Mouse (Mus musculus): ENCODE data around the gene Ptges.
"Not testable (repeated sequence)": the region's sequence is repeated elsewhere in the genome, so short reads cannot be mapped to it uniquely, and the experiment has no call there.

Ptges gene

DNA sequence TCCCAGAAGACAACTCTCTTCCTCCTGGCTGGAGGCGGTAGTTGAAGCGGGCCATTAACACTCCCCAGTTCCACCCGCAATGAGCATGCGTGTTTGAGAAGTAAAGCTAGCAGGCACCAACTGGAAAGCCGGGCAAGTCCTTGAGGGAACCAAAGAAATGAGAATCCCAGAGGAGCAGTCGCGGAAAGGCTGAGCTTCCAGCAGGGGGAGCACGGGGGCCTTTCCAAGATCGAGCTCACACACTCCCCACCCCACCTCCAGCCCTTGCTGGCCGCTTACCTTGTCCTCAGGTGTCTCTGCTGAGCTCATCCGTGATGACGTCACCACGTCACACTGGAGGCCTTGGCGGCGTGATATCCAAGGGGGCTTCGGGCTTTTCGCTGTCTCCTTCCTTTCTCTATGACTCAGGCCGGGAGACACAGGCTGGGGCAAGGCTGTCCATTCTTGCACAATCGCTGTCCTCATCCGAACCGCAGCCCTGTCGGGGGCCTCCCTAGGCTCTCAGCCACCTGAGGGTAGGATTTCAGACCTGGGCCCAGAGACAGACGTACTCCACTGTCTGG lies at the start of gene Ptges:
Gene Ptges, minus strand, starts transcription at position 381 of the 563 bp plus-strand sequence.
- in situ Hi-C loops (cut with MboI, MseI): loop anchor here (5.0 kb wide), 1 partner anchor 37 kb away; no protein-coding TSS in a partner anchor

- in situ Hi-C loops (cut with MboI, MseI): no loop called here
Observed at GRCm38 (mm10) chr2:30967352-30968327, 38.0 kb upstream of the Ptges start, which contains the start of gene Tor1a. TSS of gene Tor1a (minus strand) at chr2:30967933.

DNA sequence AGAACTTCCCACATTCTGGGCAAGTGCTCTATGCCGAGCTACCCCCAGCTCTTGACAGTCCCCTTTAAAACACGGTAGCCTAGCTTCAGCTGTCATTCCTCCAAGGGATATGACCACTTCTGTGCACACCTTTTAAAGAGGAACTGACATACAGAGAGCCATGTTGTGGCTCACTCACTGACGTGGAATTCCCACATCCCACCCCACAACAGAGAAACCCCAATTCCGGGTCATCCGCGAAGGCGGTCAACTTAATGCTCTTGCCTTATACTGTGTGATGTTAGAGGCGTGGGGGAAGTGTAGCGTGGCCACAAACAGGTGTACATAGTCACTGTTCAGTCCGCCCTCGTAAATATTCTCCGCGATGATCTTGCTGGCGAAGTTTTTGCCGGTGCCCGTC lies 37.2 kb upstream of the Ptges start:
- in situ Hi-C loops (cut with MboI, MseI): no loop called here

DNA sequence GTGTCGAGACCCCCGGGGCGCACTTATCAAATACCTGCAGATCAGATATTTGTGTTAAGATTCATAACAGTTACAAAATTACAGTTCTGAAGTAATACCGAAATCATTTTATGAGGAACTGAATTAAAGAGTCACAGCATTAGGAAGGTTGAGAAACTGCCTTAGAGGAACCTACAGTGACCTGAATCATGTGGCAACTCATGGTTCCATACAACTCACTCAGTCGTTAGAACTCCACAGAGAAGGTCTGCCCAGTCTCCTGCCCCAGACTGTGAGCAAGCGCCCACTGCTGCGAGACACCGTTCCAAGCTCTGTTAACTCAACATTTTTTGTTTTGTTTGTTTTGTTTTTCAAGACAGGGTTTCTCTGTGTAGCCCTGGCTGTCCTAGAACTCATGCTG lies 36.0 kb upstream of the Ptges start:
- in situ Hi-C loops (cut with MboI, MseI): no loop called here

DNA sequence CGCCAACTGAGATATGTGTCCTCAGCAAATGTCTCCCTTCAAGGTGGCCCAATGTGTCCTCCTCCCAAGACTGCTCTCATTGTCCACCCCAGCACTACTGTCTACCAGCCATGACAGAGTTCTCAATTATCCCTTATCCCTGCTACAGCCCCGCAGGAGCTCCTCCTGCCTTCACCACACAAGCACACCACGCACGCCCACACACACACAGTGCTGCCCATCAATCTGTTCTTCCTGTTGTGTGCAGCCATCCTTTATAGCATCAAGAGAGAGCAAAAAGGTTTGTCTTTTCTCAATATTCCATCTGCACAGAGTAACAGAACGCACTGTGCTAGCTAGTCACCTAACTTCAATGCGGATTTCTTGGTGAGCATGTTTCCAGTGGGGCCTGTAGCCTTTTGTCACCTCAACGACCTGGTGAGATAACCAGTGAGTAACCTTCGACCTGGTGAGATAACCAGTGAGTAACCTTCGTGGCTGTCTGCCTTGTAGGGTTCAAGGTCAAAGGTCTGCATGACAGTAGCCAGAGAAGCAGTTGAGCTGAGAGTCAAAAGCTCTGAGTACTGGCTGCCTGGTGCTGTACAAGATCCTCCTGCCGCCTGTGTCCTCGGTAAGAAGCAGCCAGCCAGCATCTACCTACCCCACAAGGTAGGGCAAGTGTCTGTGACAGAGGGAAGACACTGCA lies 33.0 kb upstream of the Ptges start:
- in situ Hi-C loops (cut with MboI, MseI): no loop called here

DNA sequence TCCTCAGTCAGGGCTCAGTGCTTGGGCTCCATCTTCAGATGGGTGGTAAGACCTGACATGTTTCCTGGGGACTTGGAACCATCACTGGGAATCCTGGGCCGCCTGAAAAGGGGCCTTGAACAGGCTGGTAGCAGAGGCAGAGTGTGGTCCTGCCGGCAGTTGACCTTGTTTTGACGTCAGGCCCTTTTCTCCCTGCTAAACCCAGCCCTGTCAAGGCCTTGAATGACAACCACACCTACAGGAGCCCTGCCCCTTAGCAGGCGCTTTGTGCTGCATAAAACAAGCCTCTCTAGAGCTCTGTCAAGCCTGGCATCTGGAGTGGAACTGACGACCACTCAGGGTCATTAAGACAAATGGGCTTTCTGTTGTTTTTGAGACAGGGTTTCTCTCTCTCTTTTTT lies 30.2 kb upstream of the Ptges start:
- in situ Hi-C loops (cut with MboI, MseI): no loop called here

DNA sequence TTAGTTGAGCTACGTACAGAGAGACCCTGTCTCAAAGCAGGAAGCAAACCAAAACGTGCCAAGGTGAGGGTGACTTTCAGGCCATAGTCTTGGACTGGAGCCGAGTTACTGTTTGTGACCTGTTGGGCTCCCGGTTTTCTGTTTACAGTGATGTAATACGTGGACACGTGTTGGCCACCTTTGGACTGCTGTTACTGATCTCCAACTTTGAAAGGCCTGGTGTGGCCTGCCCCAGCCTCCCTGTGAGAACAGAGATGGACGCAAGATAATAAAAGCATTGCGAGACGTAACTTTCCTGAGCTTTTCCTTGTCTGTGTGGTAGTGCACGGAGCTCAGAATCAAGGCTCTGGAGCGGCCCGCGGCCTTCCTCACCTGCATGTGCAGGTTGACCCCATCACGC lies 29.1 kb upstream of the Ptges start:
- in situ Hi-C loops (cut with MboI, MseI): no loop called here

- in situ Hi-C loops (cut with MboI, MseI): no loop called here
Observed at GRCm38 (mm10) chr2:30957511-30957910, 27.8 kb upstream of the Ptges start.

DNA sequence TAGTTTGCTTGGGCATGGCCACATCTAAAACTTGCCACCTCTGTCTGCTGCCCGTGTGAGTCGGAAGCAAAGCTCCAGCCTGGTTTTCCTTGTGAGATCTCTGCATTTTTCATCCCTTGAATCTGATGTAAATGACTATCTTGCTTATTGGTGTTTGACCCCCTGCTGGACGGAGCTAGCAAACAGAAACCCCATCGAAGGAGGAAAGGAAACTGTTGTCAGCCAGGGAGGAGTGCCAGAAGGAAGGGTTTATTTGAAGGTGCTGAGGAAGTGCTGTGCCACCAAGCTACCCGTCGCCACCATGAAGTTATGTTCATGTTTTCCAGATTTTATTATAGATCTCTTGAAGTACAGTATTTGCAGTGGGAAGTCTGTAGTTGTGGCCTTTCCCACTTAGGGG lies 25.1 kb upstream of the Ptges start:
- in situ Hi-C loops (cut with MboI, MseI): no loop called here

GRCm38 (mm10) chr2:30952824-30953490 lies 23.3 kb upstream of the Ptges start, which contains the start of gene Tor1b:
TSS of gene Tor1b (plus strand) at chr2:30952959.
- in situ Hi-C loops (cut with MboI, MseI): no loop called here

GRCm38 (mm10) chr2:30952457-30952823 lies 22.8 kb upstream of the Ptges start:
- in situ Hi-C loops (cut with MboI, MseI): no loop called here

- in situ Hi-C loops (cut with MboI, MseI): no loop called here
Observed at GRCm38 (mm10) chr2:30942603-30943011, 12.9 kb upstream of the Ptges start.

DNA sequence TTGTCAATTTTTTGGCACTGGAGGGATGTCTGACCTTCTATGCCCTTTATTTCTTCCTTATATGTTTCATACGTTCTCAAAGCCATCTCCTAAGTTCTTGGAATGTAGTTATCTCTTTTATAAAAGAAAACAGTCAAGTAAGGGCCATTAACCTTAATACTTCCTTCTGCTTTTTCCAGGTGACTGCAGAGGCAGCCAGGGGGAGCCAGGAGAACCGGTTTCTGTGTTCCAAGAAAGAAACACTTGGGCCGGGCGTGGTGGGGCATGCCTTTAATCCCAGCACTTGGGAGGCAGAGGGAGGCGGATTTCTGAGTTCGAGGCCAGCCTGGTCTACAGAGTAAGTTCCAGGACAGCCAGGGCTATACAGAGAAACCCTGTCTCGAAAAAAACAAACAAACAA lies 12.5 kb upstream of the Ptges start:
- in situ Hi-C loops (cut with MboI, MseI): not testable (repeated sequence)

GRCm38 (mm10) chr2:30941586-30941985 lies 11.9 kb upstream of the Ptges start:
- in situ Hi-C loops (cut with MboI, MseI): no loop called here

DNA sequence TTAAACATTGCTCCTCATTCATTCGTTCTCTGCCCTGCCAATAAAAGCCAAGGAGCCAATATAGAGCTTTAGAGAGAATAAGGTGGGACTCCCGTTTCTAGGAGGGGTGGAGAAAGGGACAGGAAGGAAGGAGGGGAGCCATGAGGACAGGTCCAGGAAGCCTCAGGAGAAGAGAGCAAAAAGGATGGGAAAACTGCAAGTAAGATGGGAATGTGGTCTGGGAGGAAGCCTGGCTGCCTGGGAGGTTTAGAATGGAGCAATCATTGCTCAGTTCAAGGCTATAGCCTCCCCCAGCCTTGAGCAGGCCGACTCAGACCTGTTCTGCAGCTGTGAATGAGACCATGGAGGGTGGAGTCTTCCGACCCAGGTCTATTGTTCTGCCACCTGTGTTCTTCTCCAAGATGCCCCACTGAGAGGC lies 8.9 kb upstream of the Ptges start:
- in situ Hi-C loops (cut with MboI, MseI): loop anchor here (5.0 kb wide), 1 partner anchor 111 kb away; no protein-coding TSS in a partner anchor

DNA sequence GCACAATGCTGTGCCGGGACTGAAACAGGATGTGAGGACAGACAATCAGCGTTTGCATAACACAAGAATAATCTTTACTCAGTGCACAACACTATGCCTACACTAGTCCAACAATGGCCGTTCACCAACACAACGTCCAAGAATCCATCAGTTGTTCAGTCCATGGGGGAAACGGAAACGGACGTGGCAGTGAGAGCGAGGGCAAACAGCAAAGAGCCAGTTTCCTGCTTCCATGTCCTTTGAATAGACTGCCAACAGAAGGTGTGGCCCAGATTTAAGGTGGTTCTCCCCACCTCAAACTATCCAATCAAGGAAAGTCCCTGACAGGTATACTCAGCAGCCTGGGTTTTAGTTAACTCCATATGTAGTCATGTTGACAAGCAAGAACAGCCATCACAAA lies 8.1 kb upstream of the Ptges start:
- in situ Hi-C loops (cut with MboI, MseI): loop anchor here (5.0 kb wide), 1 partner anchor 110 kb away; no protein-coding TSS in a partner anchor

- in situ Hi-C loops (cut with MboI, MseI): loop anchor here (5.0 kb wide), 1 partner anchor 110 kb away; no protein-coding TSS in a partner anchor
Observed at GRCm38 (mm10) chr2:30936808-30937207, 7.1 kb upstream of the Ptges start.

DNA sequence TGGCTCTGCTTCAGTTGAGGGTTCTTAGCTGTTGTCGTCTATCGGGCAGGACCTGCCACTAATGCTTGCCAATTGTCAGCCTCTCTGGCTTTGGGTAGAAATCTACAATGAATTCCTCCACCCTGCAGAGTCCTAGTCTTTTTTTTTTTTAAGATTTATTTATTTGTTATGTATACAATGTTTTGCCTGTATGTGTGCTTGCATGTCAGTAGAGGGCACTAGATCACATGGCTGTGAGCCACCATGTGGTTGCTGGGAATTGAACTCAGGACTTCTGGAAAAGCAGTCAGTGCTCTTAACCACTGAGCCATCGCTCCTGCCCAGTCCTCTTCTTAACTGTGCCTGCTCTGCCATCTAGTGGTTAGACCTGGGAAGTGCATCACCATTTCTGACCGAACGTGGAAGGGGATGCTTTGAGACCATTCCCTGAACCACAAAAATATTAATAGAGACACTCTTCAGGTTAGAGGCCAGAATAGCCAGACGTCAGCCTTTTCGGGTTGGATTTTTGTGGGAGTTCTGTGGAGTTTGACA lies 4.3 kb upstream of the Ptges start:
- in situ Hi-C loops (cut with MboI, MseI): loop anchor here (5.0 kb wide), 1 partner anchor 42 kb away; no protein-coding TSS in a partner anchor

GRCm38 (mm10) chr2:30933032-30933431 lies 3.4 kb upstream of the Ptges start:
- in situ Hi-C loops (cut with MboI, MseI): loop anchor here (5.0 kb wide), 1 partner anchor 41 kb away; no protein-coding TSS in a partner anchor

GRCm38 (mm10) chr2:30931922-30932321 lies 2.3 kb upstream of the Ptges start:
- in situ Hi-C loops (cut with MboI, MseI): loop anchor here (5.0 kb wide), 1 partner anchor 40 kb away; no protein-coding TSS in a partner anchor

GRCm38 (mm10) chr2:30930846-30931245 lies 1.2 kb upstream of the Ptges start:
- in situ Hi-C loops (cut with MboI, MseI): loop anchor here (5.0 kb wide), 1 partner anchor 39 kb away; no protein-coding TSS in a partner anchor

Measured in T-helper 2 cell (primary cell).